Mouse (Mus musculus) spleen, adult 2 months (tissue): ENCODE results near the gene Sec13.

Experiments
- CTCF ChIP-seq: fragments of 200-500 bp; IDR thresholded peaks from 2 replicates; pipeline ENCODE4 v1.5.1; 2011; ENCODE audit warnings: mild to moderate bottlenecking, inconsistent platforms; ENCODE audit not compliant: insufficient read depth, insufficient read length, insufficient replicate concordance; ENCODE audit errors: extremely low read depth
- POLR2A ChIP-seq: fragments of 200-500 bp; IDR thresholded peaks from 2 replicates; pipeline ENCODE4 v1.6.1; 2011; ENCODE audit warnings: low read depth, low read length, inconsistent platforms

- TF ChIP-seq POLR2A, result no peak
- TF ChIP-seq CTCF, result no peak
These were observed 28.3 kb upstream of the Sec13 start for GRCm38 (mm10) chr6:113768804-113769203.
